Mouse (Mus musculus): ENCODE measurements at regions not wholly inside any gene's neighbourhood (a gene's known extent, or its start where the extent isn't known, plus 50 kb on each side); places are given as distances from the start of the nearest gene placed in this dataset.
A peak's percentile ranks its signal among the peaks of the same experiment; 100 is the strongest.
"Not testable (repeated sequence)": the region's sequence is repeated elsewhere in the genome, so short reads cannot be mapped to it uniquely, and the experiment has no call there.

- DNase-seq: no peak
Observed at GRCm38 (mm10) chr9:85637274-85637673, 111.9 kb downstream of the Ibtk start.

- no peak for DNase-seq
Observed at GRCm38 (mm10) chr9:85636131-85636447, 113.0 kb downstream of the Ibtk start.

GRCm38 (mm10) chr9:85635438-85636130 lies 113.5 kb downstream of the Ibtk start:
- DNase-seq: no peak

GRCm38 (mm10) chr9:85634786-85635185 lies 114.3 kb downstream of the Ibtk start:
- DNase-seq: not testable (repeated sequence)

DNA sequence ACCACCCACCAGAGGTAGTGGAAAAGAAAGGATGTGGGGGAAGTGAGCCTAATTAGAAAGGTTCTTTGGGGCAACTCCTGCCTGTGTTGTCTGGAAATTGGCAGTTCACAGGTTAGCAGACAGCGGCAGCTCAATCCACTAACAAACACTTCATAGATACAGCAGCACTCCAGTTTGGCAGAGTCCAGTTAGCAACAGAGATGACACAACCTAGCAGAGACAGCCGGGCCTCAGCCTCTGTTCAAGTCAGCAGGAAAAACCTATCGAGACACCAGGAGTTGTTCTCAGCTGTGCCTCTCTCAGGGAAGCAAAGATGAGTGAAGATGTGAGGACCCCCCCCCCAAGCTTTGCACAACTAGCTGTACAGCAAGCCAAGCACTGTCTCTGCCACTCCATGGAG lies 131.2 kb downstream of the Ibtk start:
- no peak for DNase-seq

GRCm38 (mm10) chr9:85617177-85617777 lies 131.9 kb downstream of the Ibtk start:
- DNase-seq: no peak

DNA sequence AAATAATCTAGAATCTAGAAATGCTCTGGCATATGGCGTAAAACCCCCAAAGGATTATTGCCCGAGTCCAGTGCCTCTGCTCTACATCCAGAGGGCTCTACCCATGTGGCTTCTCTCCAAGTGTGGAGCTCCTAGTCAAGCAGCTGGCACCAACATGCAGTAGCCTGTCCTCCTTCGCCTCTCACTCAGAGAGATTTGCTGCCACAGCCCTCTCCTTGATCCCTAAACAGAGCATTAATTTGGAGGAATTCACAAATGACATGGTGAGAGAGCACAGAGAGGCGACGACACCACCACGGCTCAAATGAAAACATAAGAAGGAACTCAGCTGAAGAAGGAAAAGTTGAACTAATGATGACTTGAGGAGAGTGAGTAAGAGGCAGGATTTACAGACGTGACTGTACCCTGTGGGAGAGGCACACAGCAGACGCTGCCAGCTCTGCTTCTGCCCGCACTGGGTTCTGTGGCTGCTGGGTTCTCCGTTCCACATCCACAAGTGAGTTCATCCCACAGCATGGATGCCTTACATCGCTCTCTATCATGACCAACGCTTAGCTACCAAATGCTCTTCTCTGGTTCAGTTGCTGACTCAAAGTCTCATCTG lies 132.8 kb downstream of the Ibtk start:
- DNase-seq: no peak

DNA sequence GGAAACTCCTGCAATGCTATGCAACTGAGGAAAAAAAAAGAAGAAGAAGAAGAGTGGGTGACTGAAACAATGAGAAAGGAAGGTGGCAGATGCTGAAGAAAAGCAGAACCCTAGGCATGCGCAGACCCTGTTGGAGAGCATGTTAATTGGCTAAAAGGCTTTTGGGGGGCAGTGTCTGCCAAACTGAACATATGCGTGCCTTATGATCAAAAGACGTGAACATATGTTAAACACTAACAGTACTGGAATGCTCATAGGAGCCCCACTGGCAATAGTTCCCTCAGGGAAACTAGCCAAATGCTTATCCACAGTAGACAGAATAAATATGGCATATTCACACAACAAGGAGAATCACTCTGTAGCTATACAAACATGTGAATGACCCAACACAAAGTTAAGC lies 140.0 kb downstream of the Ibtk start:
- DNase-seq: peak; percentile 42 to 50

DNA sequence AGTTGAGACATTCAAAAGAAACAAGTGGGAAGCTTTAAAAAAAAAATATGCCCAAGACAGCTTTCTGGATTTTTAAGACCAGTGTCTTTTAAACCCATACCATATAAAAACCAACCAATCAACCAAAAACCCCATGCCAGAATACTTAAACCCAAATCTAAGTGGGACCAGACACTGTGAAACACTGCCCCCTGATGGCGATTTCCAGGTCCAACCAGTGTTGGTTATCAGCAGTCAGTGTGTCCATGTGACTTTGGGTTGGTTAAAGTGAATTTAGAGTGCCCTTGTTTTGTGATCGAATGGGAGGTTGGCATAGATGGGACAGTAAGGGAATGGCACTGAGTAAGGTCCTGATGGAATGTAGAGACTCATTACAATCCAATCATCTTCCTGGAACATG lies 152.2 kb downstream of the Ibtk start:
- DNase-seq: peak in 1 of 2 experiments; percentile 8

DNA sequence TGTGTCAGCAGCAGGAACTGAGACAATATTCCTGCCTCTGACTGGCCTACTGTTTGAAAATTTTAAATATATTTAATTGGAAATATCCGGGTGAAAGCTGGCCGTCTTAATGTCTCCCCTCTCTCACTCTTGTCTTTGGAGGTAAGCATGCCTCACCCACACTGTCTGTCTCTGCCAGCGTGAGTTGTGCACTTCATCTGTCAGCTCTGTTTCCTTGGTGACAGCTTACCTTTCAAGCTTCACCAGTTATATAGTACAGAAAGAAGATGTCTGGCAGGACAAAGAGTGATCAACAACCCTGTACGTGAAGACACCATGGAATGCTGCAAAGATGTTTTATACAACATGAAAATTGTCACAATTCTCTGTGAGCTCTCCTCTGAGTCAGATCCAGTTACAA lies 155.3 kb downstream of the Ibtk start:
- no peak for DNase-seq

GRCm38 (mm10) chr9:85592639-85593038 lies 156.5 kb downstream of the Ibtk start:
- DNase-seq: no peak

GRCm38 (mm10) chr9:85589210-85589609 lies 159.9 kb downstream of the Ibtk start:
- DNase-seq: no peak

GRCm38 (mm10) chr9:85588077-85588476 lies 161.1 kb downstream of the Ibtk start:
- no peak for DNase-seq

GRCm38 (mm10) chr9:85581028-85581595 lies 168.0 kb downstream of the Ibtk start:
- DNase-seq: no peak

- no peak for DNase-seq
Observed at GRCm38 (mm10) chr9:85577812-85578211, 171.3 kb downstream of the Ibtk start.

DNA sequence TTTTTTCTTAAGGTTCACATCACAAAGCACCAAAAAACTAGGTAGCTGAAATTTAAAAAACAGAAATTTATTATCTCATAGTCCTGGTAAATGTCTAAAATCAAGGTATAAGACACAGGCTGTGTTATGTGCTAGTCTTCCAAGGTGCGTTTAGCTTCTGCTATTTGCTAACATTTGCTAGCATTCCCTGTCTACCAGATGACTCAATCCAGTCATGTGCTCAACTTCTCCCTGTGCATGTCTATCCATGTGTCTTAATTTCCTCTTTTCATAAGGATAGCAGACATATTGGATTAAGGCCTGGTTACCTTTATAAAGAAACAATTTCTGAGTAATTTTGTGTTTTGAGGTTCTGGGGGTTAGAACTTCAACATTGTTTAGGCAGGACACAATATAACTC lies 171.8 kb downstream of the Ibtk start:
- no peak for DNase-seq

- no peak for DNase-seq
Observed at GRCm38 (mm10) chr9:85568877-85569276, 180.3 kb downstream of the Ibtk start.

DNA sequence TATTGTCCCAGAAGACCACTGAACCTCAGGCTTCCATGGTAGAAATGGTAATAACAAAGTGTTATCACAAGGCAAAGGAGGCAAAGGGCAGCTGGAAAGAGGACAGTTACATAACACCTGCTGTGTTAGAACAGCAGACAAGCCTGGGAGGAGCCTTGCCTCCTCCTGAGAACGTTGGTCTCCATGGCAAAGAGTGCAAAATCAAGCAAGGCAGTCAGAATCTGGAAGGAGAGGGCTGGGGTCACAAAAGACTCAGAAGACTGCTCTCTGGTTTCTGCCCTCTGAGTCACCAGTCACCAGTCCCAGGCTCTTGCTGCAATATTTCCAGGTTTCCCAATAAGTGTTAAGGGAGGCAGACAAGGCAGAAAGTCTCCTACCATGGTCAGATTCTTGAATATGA lies 197.3 kb downstream of the Ibtk start:
- DNase-seq: no peak

DNA sequence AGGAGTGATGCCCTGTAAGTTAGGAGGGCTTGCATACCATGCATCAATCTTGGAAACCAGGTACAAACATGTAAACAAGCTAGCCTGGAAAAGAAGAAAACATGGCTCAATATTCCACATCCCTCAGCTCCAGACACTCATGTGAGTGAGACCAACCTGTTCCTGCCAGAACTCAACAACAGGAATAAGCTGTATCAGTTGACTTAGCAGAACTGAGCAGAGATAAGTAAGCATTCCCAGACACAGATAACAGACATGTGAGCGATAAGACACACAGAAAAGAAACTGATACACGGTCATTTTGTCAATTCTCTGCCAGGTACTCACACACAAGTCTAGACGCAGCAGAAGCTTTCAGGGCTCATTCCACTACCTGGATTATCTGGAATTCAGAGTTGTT lies 198.7 kb downstream of the Ibtk start:
- DNase-seq: no peak

- DNase-seq: no peak
Observed at GRCm38 (mm10) chr9:85546226-85546625, 202.9 kb downstream of the Ibtk start.

- DNase-seq: no peak
Observed at GRCm38 (mm10) chr9:85545566-85545965, 203.6 kb downstream of the Ibtk start.

DNA sequence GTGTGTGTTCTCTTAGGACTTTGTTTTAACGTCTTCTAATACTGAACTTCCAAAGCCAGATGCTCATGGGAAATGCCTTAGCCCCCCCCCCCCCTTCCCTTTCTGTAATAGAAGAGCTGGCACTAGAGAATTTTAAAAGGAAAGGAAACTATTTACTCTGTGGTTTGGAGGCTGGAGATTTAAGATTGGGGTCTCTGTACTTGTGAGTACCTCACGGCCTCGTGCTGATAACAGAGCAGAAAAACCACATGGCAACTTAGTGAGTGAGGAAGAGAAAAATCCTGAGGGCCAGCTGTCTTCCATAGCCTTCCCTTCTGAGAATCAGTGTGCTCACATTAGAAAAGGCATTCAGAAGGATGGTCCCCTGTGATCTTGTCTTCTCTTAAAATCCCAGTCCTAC lies 210.6 kb downstream of the Ibtk start:
- no peak for DNase-seq

- DNase-seq: no peak
Observed at GRCm38 (mm10) chr9:85528421-85528820, 201.3 kb upstream of the Tent5a start.

- no peak for DNase-seq
Observed at GRCm38 (mm10) chr9:85524733-85525132, 197.6 kb upstream of the Tent5a start.
